Mouse (Mus musculus) layer of hippocampus, adult 9-11 months (tissue): ENCODE results near the gene Xpo5.
A peak's percentile ranks its signal among the peaks of the same experiment; 100 is the strongest.

Source experiments
- DNase-seq: peaks from one replicate; pipeline ENCODE4 v3.0.0; 2022

Xpo5 gene

GRCm38 (mm10) chr17:46202421-46203071 is at the start of gene Xpo5, which contains the start of gene Polh:
Xpo5 (plus strand) TSS chr17:46202782.
Polh (minus strand) TSS chr17:46202645.
- peak; percentile 94 for DNase-seq

- peak; percentile 93 for DNase-seq
These were observed 49.5 kb upstream of the Xpo5 start, which contains the start of gene Mad2l1bp for GRCm38 (mm10) chr17:46152847-46153782. Mad2l1bp (minus strand) TSS chr17:46153553.

GRCm38 (mm10) chr17:46154336-46154735 is 48.2 kb upstream of the Xpo5 start:
- no peak for DNase-seq

- no peak for DNase-seq
These were observed 45.9 kb upstream of the Xpo5 start for GRCm38 (mm10) chr17:46156680-46157079.

- DNase-seq, result no peak
These were observed 45.5 kb upstream of the Xpo5 start for GRCm38 (mm10) chr17:46157131-46157530.

GRCm38 (mm10) chr17:46159236-46159635 is 43.3 kb upstream of the Xpo5 start:
- DNase-seq, result no peak

- peak; percentile 88 for DNase-seq
These were observed 42.4 kb upstream of the Xpo5 start for GRCm38 (mm10) chr17:46160090-46160662.

GRCm38 (mm10) chr17:46160686-46161085 is 41.9 kb upstream of the Xpo5 start, which contains the start of gene Gtpbp2:
Gtpbp2 (plus strand) TSS chr17:46161032.
- peak; percentile 99 for DNase-seq

- DNase-seq, result no peak
These were observed 41.4 kb upstream of the Xpo5 start for GRCm38 (mm10) chr17:46161179-46161578.

GRCm38 (mm10) chr17:46161710-46162109 is 40.9 kb upstream of the Xpo5 start:
- DNase-seq, result no peak

- DNase-seq, result no peak
These were observed 40.0 kb upstream of the Xpo5 start for GRCm38 (mm10) chr17:46162551-46162950.

GRCm38 (mm10) chr17:46162951-46163421 is 39.6 kb upstream of the Xpo5 start:
- no peak for DNase-seq

GRCm38 (mm10) chr17:46164301-46164700 is 38.3 kb upstream of the Xpo5 start:
- no peak for DNase-seq

GRCm38 (mm10) chr17:46164791-46165190 is 37.8 kb upstream of the Xpo5 start:
- DNase-seq, result no peak

GRCm38 (mm10) chr17:46165460-46165859 is 37.1 kb upstream of the Xpo5 start:
- DNase-seq, result no peak

- DNase-seq, result no peak
These were observed 36.3 kb upstream of the Xpo5 start for GRCm38 (mm10) chr17:46166270-46166669.

GRCm38 (mm10) chr17:46167014-46167413 is 35.6 kb upstream of the Xpo5 start:
- DNase-seq, result no peak

GRCm38 (mm10) chr17:46168318-46168717 is 34.3 kb upstream of the Xpo5 start:
- no peak for DNase-seq

- DNase-seq, result no peak
These were observed 33.8 kb upstream of the Xpo5 start for GRCm38 (mm10) chr17:46168768-46169167.

GRCm38 (mm10) chr17:46170538-46170937 is 32.0 kb upstream of the Xpo5 start:
- no peak for DNase-seq

GRCm38 (mm10) chr17:46182273-46182672 is 20.3 kb upstream of the Xpo5 start:
- no peak for DNase-seq

- no peak for DNase-seq
These were observed 13.8 kb upstream of the Xpo5 start for GRCm38 (mm10) chr17:46188829-46189228.

- no peak for DNase-seq
These were observed 1.4 kb upstream of the Xpo5 start for GRCm38 (mm10) chr17:46201151-46201550.
